Mouse (Mus musculus) embryo, embryonic 10.5 days (tissue): ENCODE data around the gene Ccdc24.

Source experiments
- DNase-seq: peaks from one replicate; pipeline ENCODE4 v3.0.0-alpha.2; 2015; ENCODE audit warnings: low spot score

Gene Ccdc24

GRCm38 (mm10) chr4:117872471-117872886 lies at the start of gene Ccdc24:
TSS of gene Ccdc24 (minus strand) at chr4:117872557.
- peak; percentile 72 for DNase-seq

- DNase-seq, result no peak
Observed at GRCm38 (mm10) chr4:117921358-117921757, 49.0 kb upstream of the Ccdc24 start.

- DNase-seq, result no peak
Observed at GRCm38 (mm10) chr4:117918762-117919161, 46.4 kb upstream of the Ccdc24 start.

GRCm38 (mm10) chr4:117918261-117918660 lies 45.9 kb upstream of the Ccdc24 start:
- no peak for DNase-seq

GRCm38 (mm10) chr4:117917847-117918246 lies 45.5 kb upstream of the Ccdc24 start:
- no peak for DNase-seq

GRCm38 (mm10) chr4:117917402-117917801 lies 45.0 kb upstream of the Ccdc24 start:
- no peak for DNase-seq

GRCm38 (mm10) chr4:117916386-117916785 lies 44.0 kb upstream of the Ccdc24 start:
- DNase-seq, result no peak

- peak; percentile 36 for DNase-seq
Observed at GRCm38 (mm10) chr4:117915489-117916105, 43.2 kb upstream of the Ccdc24 start.

- peak; percentile 98 for DNase-seq
Observed at GRCm38 (mm10) chr4:117914591-117915442, 42.5 kb upstream of the Ccdc24 start, which contains the start of gene Ipo13. TSS of gene Ipo13 (minus strand) at chr4:117914999.

GRCm38 (mm10) chr4:117914031-117914430 lies 41.7 kb upstream of the Ccdc24 start:
- no peak for DNase-seq

GRCm38 (mm10) chr4:117913421-117913820 lies 41.1 kb upstream of the Ccdc24 start:
- no peak for DNase-seq

- no peak for DNase-seq
Observed at GRCm38 (mm10) chr4:117912685-117913273, 40.4 kb upstream of the Ccdc24 start.

GRCm38 (mm10) chr4:117912131-117912561 lies 39.8 kb upstream of the Ccdc24 start:
- DNase-seq, result no peak

- DNase-seq, result peak; percentile 27
Observed at GRCm38 (mm10) chr4:117908834-117909453, 36.6 kb upstream of the Ccdc24 start.

GRCm38 (mm10) chr4:117906196-117906595 lies 33.8 kb upstream of the Ccdc24 start:
- DNase-seq, result no peak

GRCm38 (mm10) chr4:117904761-117905160 lies 32.4 kb upstream of the Ccdc24 start:
- no peak for DNase-seq

GRCm38 (mm10) chr4:117904094-117904493 lies 31.7 kb upstream of the Ccdc24 start:
- DNase-seq, result no peak

- no peak for DNase-seq
Observed at GRCm38 (mm10) chr4:117898111-117898510, 25.8 kb upstream of the Ccdc24 start.

- DNase-seq, result no peak
Observed at GRCm38 (mm10) chr4:117896031-117896430, 23.7 kb upstream of the Ccdc24 start.

GRCm38 (mm10) chr4:117895339-117895738 lies 23.0 kb upstream of the Ccdc24 start:
- no peak for DNase-seq

GRCm38 (mm10) chr4:117894601-117895000 lies 22.2 kb upstream of the Ccdc24 start:
- DNase-seq, result no peak

- DNase-seq, result peak; percentile 70
Observed at GRCm38 (mm10) chr4:117893376-117893775, 21.0 kb upstream of the Ccdc24 start.
